Mouse (Mus musculus) layer of hippocampus, adult 2 months (tissue): ENCODE data around the gene Tgif1. TPM values are rescaled to one million over a fixed set of nuclear protein-coding genes. Genes with fewer than 3 reads are reported as not detected.
A peak's percentile ranks its signal among the peaks of the same experiment; 100 is the strongest.

Source experiments
- DNase-seq, 2 experiments: peaks; one replicate each; pipeline ENCODE4 v3.0.0; 2022; ENCODE audit warnings: low spot score in 2 of 2
- H3K27ac ChIP-seq: fragments of 200-600 bp; 2 replicates; pipeline ENCODE4 v1.8.1; 2022
- H3K4me3 ChIP-seq: fragments of 200-600 bp; 2 replicates; pipeline ENCODE4 v1.8.1; 2022; ENCODE audit warnings: mild to moderate bottlenecking
- CTCF ChIP-seq: fragments of 200-600 bp; conservative IDR thresholded peaks from 2 replicates; pipeline ENCODE4 v1.8.1; 2022; ENCODE audit warnings: antibody characterized with exemption, mild to moderate bottlenecking, moderate library complexity
- long read RNA-seq, 2 experiments: library from polyadenylated mRNA; stranded (forward); transcript quantifications; one replicate each; pipeline ENCODE4 v2.0.0; 2021; ENCODE audit warnings: borderline mapping rate in 2 of 2
- total RNA-seq, 2 experiments: library from RNA; stranded (reverse); gene quantifications; 2 replicates each; pipeline ENCODE4 v1.2.3; 2021

The Tgif1 gene
- total RNA-seq: 1 to 10 TPM; 1.4 to 1.7 TPM
- long read RNA-seq, experiment 1, partial matches to known transcripts: 0 of 1 reads
- long read RNA-seq, experiment 1, other reads (novel, unspliced or antisense): 0 of 1 reads
- long read RNA-seq, experiment 2: 0 reads

DNA sequence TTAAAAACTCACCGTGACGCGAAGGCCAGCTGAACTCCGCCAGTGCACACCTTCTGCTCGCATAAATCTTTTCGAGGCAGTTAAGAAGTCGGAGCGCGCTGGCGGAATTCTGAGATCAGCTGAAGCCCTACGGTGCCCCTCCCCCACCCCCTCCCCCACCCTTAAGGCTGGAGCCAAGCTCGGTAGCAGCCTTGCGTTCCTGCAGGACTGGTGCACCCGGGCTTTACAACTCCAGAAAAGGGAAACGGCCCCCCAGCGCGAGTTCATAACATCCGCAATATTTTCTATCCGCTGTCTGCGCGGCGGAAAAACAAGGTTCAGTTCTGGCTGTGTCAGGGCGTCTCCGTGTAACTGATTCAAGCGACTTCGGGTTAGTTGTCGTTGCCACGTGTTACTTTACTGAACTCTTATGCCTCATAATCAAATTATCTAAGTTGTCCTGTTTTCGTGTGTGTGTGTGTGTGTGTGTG, at the start of gene Tgif1:
Gene Tgif1 (minus strand): TSS at position 111 of the 470 bp plus-strand sequence.
- no peak for TF ChIP-seq CTCF
- Histone ChIP-seq H3K27ac (peak within 1 kb of the TSS; percentile 88), H3K4me3 (peak within 1 kb of the TSS; percentile 56)
- DNase-seq: no peak

DNA sequence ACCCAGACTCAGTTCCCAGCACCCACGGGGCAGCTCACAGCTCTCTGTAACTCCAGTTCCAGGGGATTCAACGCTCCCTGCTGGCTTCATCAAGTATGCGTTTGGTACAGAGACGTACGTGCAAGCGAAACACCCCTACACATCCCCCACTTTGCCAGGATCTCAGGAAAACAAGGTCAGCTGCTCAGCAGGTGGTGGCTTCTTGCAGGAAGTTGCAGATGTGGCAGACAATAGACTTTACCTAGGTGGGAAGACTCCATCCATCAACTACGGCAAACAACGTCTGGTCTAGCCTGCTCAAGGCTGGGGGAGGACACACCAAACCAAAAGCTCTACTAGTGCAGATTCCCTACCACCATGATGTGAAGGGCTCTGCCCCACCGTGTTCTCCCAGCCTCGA, 47.3 kb upstream of the Tgif1 start:
- no peak for DNase-seq
- H3K4me3 ChIP-seq: no peak overlapping the region
- no peak overlapping the region for H3K27ac ChIP-seq
- no peak for TF ChIP-seq CTCF

DNA sequence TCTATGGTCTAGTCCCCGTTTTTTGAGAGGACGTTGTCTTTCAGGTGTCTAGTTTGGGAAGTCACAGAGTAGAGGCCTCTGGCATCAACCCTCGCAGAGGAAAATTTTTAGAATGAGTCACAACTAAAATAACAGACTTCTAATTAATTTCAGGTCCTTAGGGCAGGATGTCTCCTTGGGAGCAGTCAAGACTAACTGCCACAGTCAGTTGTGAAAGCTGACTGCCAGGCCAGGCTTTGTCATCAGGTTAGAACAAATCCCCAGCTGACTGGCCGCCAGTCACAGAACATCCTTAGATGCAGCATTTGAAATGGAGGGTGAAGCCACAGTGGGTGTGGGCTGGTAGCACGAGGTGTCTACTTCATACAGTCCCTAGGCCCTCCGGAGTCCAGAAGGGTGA, 46.3 kb upstream of the Tgif1 start:
- TF ChIP-seq CTCF: no peak
- DNase-seq: no peak
- Histone ChIP-seq H3K4me3 (no peak overlapping the region), H3K27ac (no peak overlapping the region)

DNA sequence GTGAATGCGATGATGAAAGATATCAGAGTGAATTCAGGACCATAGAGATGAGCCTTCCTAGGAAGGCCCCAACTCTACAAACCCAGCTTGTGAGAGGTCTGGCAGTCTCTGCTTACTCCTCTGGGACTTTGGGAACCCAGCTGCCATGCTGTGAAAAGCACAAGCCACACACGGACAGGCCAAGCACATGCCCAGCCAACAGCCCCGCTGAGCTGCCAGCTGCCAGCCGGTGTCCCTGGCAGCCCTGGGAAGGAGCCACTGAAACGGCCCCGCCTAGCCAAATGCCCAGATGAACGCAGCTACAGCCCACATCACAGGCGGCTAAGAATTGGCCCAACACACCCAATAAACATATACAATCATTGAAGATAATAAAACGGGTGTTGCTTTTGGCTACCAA, 41.5 kb upstream of the Tgif1 start:
- no peak for TF ChIP-seq CTCF
- no peak overlapping the region for H3K4me3 ChIP-seq
- DNase-seq: peak; percentile 17 to 30

DNA sequence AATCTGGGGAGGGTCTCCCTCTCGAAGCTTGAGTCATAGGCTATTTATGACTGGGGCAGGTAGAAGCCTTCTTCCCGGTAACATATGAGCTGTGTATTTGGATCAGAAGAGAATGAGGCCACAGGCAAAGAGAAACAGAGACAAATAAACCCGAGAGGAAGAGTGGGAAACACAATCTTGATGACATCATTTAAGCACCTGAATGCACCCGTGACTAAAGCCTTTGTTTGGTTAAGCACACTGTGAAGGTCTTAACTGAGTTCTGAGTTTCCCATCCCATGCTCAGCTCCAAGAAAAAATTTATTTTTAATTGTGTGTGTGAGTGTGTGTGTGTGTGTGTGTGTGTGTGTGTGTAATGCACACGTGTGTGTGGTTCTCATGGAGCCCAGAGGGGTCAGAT, 39.8 kb upstream of the Tgif1 start:
- Histone ChIP-seq H3K27ac (no peak overlapping the region), H3K4me3 (no peak overlapping the region)
- TF ChIP-seq CTCF: no peak
- no peak for DNase-seq

More for the DNA sequence above, 41.5 kb upstream of the Tgif1 start:
- H3K27ac ChIP-seq: no peak overlapping the region

DNA sequence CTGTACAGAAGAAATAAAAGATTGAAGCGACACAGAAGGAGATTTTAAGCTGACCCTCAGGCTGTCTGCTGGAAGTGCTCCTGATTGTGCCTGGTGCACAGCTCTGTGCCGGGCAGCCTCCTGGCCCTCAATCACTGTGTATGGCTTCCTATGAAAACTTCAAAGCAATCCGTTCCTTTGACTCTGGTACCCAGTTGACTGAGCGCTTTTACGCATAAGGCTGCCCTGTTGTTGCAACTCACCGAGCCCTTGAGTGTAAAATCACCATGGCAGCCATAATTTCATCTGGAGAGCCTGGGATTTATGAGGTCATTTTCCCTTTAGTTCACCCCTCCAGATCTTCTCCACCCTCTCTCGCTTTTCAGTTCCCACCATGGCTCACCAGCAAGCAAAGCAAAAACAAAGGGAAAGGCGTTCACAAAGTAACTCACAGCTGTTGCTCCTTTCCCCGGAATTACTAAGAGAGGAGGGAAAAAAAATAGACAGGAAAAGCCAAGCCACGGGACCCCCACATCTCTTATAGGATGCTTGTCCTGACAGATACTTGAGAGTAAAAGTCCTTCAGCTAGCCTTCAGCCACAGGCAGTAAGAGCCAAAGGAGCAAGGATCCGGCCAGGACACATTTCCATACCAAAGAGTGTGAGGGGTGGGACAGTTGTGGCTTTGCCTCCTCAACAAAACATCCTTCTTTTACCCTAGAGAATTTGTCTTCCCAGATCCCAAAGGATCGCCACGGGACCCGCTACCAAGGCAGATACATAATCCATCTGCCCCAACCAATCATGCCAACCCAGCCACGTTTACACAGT, 39.1 kb upstream of the Tgif1 start:
- TF ChIP-seq CTCF: no peak
- no peak for DNase-seq
- Histone ChIP-seq H3K27ac (no peak overlapping the region), H3K4me3 (no peak overlapping the region)

DNA sequence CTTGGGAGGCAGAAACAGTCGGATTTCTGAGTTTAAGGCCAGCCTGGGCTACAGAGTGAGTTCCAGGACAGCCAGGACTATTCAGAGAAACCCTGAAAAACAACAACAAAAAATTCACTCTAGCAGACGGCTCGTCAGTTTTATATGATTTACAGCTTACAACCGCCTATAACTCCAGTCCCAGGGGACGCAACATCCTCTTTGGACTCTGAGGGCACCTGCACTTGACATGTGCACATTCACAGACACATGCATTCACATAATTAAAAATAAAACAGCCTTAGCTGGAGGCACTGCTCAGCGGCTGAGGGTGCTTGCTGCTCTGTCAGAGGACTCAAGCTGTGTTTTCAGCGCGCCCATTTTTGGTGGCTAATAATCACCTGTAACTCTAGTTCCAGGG, 37.2 kb upstream of the Tgif1 start:
- no peak for TF ChIP-seq CTCF
- no peak overlapping the region for H3K4me3 ChIP-seq
- no peak for DNase-seq
- no peak overlapping the region for H3K27ac ChIP-seq

DNA sequence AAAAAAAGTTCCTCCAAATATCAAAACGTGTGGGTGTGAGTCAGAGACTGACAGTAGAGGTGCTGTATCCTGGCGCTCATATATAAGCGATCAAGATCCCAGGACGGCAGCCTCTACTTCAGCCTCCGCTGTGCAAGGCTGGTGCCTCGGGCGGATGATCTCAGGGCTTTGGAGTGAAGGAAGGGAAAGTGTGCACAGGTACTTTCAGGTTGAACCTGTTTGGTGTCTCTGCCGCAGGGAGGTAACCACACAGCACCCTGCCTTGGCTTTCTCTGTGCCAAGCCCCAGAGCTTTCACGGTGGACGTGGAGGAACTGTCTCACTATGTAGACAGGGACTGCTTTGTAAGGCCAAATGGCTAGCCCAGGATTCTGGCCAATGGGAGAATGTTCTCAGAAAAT, 35.3 kb upstream of the Tgif1 start:
- DNase-seq: no peak
- Histone ChIP-seq H3K27ac (no peak overlapping the region), H3K4me3 (no peak overlapping the region)
- no peak for TF ChIP-seq CTCF

DNA sequence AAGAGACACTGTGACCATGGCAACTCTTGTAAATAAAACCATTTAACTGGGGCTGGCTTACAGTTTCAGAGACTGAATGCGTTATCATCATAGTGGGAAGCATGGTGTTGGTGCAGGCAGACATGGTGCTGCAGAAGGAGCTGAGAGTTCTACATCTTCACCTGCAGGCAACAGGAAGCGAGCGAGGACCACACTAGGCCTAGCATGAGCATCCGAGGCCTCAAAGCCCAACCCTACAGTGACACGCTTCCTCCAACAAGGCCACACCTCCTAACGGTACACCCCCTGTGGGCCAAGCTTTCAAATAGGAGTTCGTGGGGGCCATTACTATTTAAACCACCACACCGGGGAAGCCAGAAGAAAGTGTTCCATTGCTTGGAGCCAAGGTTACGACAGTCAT, 34.5 kb upstream of the Tgif1 start:
- DNase-seq: no peak
- no peak for TF ChIP-seq CTCF
- H3K27ac ChIP-seq: no peak overlapping the region
- H3K4me3 ChIP-seq: no peak overlapping the region

DNA sequence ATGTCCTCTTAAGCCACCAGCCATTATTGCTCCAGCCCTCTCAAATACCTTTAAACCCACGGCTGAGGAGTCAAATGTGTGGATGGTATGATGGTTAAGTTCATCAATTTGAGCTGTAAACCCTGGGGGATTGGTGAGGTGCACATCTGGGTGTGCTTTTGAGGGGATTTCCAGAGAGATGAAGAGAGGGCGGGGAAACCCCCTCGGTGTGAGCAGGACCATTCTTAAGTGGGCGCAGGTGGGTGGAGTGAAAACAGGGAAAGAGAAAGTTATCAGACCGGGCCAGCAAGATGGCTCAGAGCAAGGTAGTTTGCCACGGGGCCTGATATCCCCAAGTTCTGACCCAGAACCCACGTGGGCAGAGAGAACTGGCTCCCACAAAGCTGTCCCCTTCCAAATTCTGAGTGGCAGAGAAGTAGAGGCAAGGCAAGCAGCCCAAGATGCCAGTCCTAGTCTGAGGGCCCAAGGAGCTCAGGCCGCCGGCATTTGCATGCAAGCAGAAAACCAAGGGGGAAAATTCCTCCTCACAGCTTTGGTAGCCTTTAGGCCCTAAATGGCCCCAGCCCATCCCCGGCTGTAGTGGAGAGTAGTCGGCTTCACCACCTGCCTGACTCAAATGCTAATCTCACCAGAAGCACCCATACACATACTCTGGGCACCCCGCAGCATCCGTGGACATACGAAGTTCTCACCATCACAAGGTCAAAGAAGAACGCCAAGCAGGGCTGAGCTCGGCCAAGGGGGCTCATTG, 33.5 kb upstream of the Tgif1 start:
- Histone ChIP-seq H3K4me3 (no peak overlapping the region), H3K27ac (no peak overlapping the region)
- TF ChIP-seq CTCF: no peak
- DNase-seq: no peak

DNA sequence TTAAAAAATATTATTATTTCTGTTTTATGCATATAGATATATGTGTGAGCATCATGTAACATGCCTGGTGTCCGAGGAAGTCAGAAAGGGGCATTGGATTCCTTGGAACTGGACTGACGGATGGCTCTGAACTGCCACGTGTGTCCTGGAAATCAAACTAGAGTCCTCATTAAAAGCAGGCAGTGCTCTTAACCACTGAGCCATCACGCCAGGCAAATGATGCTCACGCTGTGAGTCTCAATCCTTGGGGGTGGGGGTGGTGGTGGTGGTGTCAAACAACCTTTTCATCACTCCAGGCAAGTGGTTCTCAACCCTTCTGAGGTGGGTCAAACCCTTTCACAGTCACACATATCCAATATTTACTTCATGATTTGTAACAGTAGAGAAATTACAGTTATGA, 32.5 kb upstream of the Tgif1 start:
- H3K4me3 ChIP-seq: no peak overlapping the region
- no peak for DNase-seq
- H3K27ac ChIP-seq: no peak overlapping the region
- no peak for TF ChIP-seq CTCF

DNA sequence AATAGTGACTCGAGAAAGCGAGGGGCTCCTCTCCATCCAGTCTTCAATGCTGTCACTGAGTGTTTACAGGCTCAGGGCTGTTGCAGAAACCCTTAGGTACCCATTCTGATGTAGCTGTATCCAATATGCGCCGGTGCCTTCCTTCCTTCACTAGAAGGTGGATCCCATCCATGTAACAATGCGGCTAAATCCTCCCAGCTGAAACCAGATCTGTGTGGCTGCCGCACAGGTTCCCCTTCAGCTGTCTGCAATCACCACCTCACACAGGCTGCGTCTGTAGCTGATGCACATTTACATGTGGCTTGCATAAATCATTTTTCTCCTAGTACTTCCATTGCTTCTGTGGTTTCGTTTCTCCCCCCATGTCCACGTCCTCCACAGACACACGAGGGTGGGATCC, 28.6 kb upstream of the Tgif1 start:
- no peak for DNase-seq
- no peak overlapping the region for H3K4me3 ChIP-seq
- no peak for TF ChIP-seq CTCF

DNA sequence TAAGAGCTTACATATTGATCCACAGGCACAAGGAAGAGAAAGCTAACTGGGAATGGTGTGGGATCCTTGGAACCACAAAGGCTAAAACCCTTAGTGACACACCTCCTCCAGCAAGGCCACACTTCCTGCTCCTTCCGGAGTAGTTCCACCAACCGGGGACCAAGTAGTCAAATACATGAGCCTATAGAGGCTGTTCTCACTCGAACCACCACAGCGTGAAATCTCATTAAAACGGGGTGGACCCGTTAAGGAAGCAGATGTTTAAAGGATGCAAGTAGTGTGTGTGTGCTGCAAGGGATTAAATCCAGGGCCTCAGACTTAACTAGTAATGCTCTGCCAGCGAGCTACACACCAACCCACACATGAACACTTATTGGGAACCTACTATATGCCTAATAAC, 27.8 kb upstream of the Tgif1 start:
- TF ChIP-seq CTCF: no peak
- Histone ChIP-seq H3K4me3 (no peak overlapping the region), H3K27ac (no peak overlapping the region)
- DNase-seq: no peak

More for the DNA sequence above, 28.6 kb upstream of the Tgif1 start:
- no peak overlapping the region for H3K27ac ChIP-seq
